Mouse (Mus musculus) ES-CJ7 (cell line): ENCODE results near the gene Olfr748.
"Not testable (repeated sequence)": the region's sequence is repeated elsewhere in the genome, so short reads cannot be mapped to it uniquely, and the experiment has no call there.

Experiments
- DNase-seq: peaks from one replicate; pipeline ENCODE4 v3.0.0; 2011; ENCODE audit warnings: low read depth, low spot score

The Olfr748 gene

GRCm38 (mm10) chr14:50707073-50707472, at the start of gene Olfr748:
Gene Olfr748, plus strand, starts transcription at chr14:50707373.
- DNase-seq, result no peak

- no peak for DNase-seq
Observed at GRCm38 (mm10) chr14:50693106-50693505, 14.1 kb upstream of the Olfr748 start, which contains the start of gene Olfr747. Gene Olfr747, minus strand, starts transcription at chr14:50693206.

GRCm38 (mm10) chr14:50719875-50720274, 12.7 kb downstream of the Olfr748 start:
- DNase-seq, result not testable (repeated sequence)

- DNase-seq, result not testable (repeated sequence)
Observed at GRCm38 (mm10) chr14:50722371-50722770, 15.2 kb downstream of the Olfr748 start.

- DNase-seq, result no peak
Observed at GRCm38 (mm10) chr14:50740334-50740733, 33.2 kb downstream of the Olfr748 start.

GRCm38 (mm10) chr14:50741584-50741983, 34.4 kb downstream of the Olfr748 start:
- no peak for DNase-seq

- no peak for DNase-seq
Observed at GRCm38 (mm10) chr14:50744994-50745393, 37.8 kb downstream of the Olfr748 start, which contains the start of gene Olfr749. Gene Olfr749, minus strand, starts transcription at chr14:50745094.

- DNase-seq, result no peak
Observed at GRCm38 (mm10) chr14:50758416-50759085, 51.4 kb downstream of the Olfr748 start.
